Mouse (Mus musculus): Measurements from ENCODE around the gene Rdh16. TPM values are rescaled to one million over a fixed set of nuclear protein-coding genes. Genes with fewer than 3 reads are reported as not detected.
"Not testable (repeated sequence)": the region's sequence is repeated elsewhere in the genome, so short reads cannot be mapped to it uniquely, and the experiment has no call there.

Rdh16 gene
- polyA plus RNA-seq, 1 experiment = not detected

DNA sequence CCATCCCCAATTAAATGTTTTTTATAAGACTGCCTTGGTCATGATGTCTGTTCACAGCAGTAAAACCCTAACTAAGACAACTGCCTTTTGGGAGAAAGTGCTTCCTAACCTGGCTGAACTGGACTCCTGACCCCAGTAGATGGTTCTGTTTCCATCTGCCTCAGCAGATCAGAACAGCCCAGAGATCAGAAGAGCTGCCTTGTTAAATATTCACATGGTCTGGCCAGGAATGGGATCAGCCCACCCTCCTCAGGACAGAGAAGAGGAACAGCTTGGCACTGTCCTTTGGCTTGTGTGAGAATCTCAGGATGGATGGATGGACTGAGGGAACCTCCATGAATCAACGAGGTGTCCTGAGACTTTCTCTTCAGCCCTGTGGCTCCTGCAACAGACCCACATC lies 1.7 kb upstream of the Rdh16 start:
- Histone ChIP-seq H3K79me3 (ENCODE audit: low read depth) (no peaks in the 10 kb centered on the region), H3ac (ENCODE audit: control insufficient read depth, insufficient read length, low read depth) (no peak overlapping the region), H3K27me3 (ENCODE audit: control insufficient read depth, insufficient read depth, insufficient read length) (no peaks in the 10 kb centered on the region), H3K4me3 (ENCODE audit: insufficient read depth, poor library complexity, severe bottlenecking) (no peak overlapping the region), H3K79me2 (ENCODE audit: control insufficient read depth, insufficient read depth) (no peaks in the 10 kb centered on the region), H3K36me3 (ENCODE audit: control insufficient read depth, insufficient read depth) (no peaks in the 10 kb centered on the region)
- TF ChIP-seq MYOD1 (IDR thresholded peaks at IDR 0.05; ENCODE audit: control insufficient read depth, insufficient read length, low read depth) = no peak
- no peak for TF ChIP-seq FOSL1 (IDR thresholded peaks at IDR 0.05; ENCODE audit: insufficient read depth, low read length, poor library complexity, severe bottlenecking)
- TF ChIP-seq CTCF (IDR thresholded peaks at IDR 0.05; ENCODE audit: control insufficient read depth, insufficient read depth, insufficient read length) = no peak
- no peak for TF ChIP-seq CEBPB (IDR thresholded peaks at IDR 0.05; ENCODE audit: low read depth)
- no peak for TF ChIP-seq MYOG (IDR thresholded peaks at IDR 0.05; ENCODE audit: control insufficient read depth, extremely low read depth, insufficient read length)
- TF ChIP-seq USF1 (IDR thresholded peaks at IDR 0.05; ENCODE audit: low read depth) = no peak
- TF ChIP-seq MAX (IDR thresholded peaks at IDR 0.05) = no peak

DNA sequence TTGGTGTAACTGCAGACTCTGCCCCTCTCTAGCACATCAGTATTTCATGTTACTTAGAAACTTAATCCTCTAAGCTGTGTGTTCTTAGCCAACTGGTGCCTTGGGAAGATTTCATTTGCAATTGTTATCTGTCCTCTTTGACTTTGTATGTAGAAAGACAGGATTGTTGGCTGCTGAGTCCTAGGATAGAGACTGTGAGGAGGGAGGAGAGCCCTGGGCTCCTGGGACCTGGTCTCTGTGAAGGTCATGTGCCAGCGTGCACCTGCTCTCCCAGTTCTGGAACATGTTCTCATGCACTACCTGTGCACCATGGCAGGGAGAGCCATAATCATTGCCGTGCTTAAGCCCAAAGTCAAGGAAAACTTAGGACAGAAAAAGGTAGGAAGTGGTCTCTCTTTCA lies 660 bp downstream of the Rdh16 start:
- H3K4me3 ChIP-seq (ENCODE audit: insufficient read depth, poor library complexity, severe bottlenecking) = no peak overlapping the region
- H3K79me2 ChIP-seq (ENCODE audit: control insufficient read depth, insufficient read depth) = no peaks in the 10 kb centered on the region
- no peak overlapping the region for H3ac ChIP-seq (ENCODE audit: control insufficient read depth, insufficient read length, low read depth)
- H3K36me3 ChIP-seq (ENCODE audit: control insufficient read depth, insufficient read depth) = no peaks in the 10 kb centered on the region
- TF ChIP-seq MYOD1 (IDR thresholded peaks at IDR 0.05; ENCODE audit: control insufficient read depth, insufficient read length, low read depth) (no peak), MYOG (IDR thresholded peaks at IDR 0.05; ENCODE audit: control insufficient read depth, extremely low read depth, insufficient read length) (no peak), CEBPB (IDR thresholded peaks at IDR 0.05; ENCODE audit: low read depth) (no peak), CTCF (IDR thresholded peaks at IDR 0.05; ENCODE audit: control insufficient read depth, insufficient read depth, insufficient read length) (no peak), FOSL1 (IDR thresholded peaks at IDR 0.05; ENCODE audit: insufficient read depth, low read length, poor library complexity, severe bottlenecking) (no peak), MAX (IDR thresholded peaks at IDR 0.05) (no peak), USF1 (IDR thresholded peaks at IDR 0.05; ENCODE audit: low read depth) (no peak)
- H3K79me3 ChIP-seq (ENCODE audit: low read depth) = no peaks in the 10 kb centered on the region
- H3K27me3 ChIP-seq (ENCODE audit: control insufficient read depth, insufficient read depth, insufficient read length) = no peaks in the 10 kb centered on the region

DNA sequence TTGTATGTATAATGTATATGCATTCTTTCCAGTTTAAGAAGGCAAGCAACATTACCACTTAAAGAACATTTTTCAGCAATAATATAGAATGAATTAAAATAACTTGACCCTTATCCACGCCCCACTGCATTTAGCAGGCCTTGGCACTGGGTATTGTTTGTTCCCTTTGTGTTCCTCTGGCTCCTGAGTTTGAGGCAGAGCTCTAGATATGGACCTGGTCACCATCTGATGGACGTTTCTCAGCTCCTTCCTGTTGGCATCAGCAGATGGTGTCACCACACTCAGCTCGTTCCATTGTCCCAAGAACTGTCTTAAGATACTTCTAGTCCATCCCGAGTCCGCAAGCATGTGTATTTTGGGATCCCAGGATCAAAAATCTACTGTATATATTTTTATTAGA lies 1.3 kb downstream of the Rdh16 start:
- TF ChIP-seq MYOD1 (IDR thresholded peaks at IDR 0.05; ENCODE audit: control insufficient read depth, insufficient read length, low read depth) = no peak
- no peak for TF ChIP-seq MAX (IDR thresholded peaks at IDR 0.05)
- no peak for TF ChIP-seq CTCF (IDR thresholded peaks at IDR 0.05; ENCODE audit: control insufficient read depth, insufficient read depth, insufficient read length)
- no peak for TF ChIP-seq MYOG (IDR thresholded peaks at IDR 0.05; ENCODE audit: control insufficient read depth, extremely low read depth, insufficient read length)
- TF ChIP-seq USF1 (IDR thresholded peaks at IDR 0.05; ENCODE audit: low read depth) = no peak
- no peak for TF ChIP-seq CEBPB (IDR thresholded peaks at IDR 0.05; ENCODE audit: low read depth)
- no peak for TF ChIP-seq FOSL1 (IDR thresholded peaks at IDR 0.05; ENCODE audit: insufficient read depth, low read length, poor library complexity, severe bottlenecking)
- H3K79me3 ChIP-seq (ENCODE audit: low read depth) = no peaks in the 10 kb centered on the region
- no peak overlapping the region for H3K4me3 ChIP-seq (ENCODE audit: insufficient read depth, poor library complexity, severe bottlenecking)
- H3K27me3 ChIP-seq (ENCODE audit: control insufficient read depth, insufficient read depth, insufficient read length) = no peaks in the 10 kb centered on the region
- no peaks in the 10 kb centered on the region for H3K79me2 ChIP-seq (ENCODE audit: control insufficient read depth, insufficient read depth)
- H3ac ChIP-seq (ENCODE audit: control insufficient read depth, insufficient read length, low read depth) = no peak overlapping the region
- H3K36me3 ChIP-seq (ENCODE audit: control insufficient read depth, insufficient read depth) = no peaks in the 10 kb centered on the region

DNA sequence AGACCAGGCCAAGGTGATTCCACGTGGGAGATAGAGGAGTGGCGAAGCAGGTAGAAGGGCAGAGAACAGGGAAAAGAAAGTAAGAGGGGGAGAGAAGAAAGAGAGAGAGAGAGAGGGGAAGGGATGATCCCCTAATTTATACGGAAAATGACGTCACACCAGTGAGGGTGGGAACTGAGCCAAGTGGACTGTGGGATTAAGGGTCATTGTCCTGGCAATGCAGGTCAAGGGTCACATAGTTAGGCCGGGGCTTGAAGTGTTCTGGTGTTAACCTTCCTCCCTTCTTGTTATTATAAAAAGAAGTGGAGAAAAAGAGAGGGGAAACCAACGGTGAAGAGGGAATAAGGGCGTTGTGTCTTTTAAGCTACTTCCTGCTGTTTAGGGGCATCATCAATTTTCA lies 3.5 kb downstream of the Rdh16 start:
- Histone ChIP-seq H3K79me3 (ENCODE audit: low read depth) (no peaks in the 10 kb centered on the region), H3K79me2 (ENCODE audit: control insufficient read depth, insufficient read depth) (no peaks in the 10 kb centered on the region), H3K27me3 (ENCODE audit: control insufficient read depth, insufficient read depth, insufficient read length) (no peaks in the 10 kb centered on the region), H3ac (ENCODE audit: control insufficient read depth, insufficient read length, low read depth) (no peak overlapping the region), H3K36me3 (ENCODE audit: control insufficient read depth, insufficient read depth) (no peaks in the 10 kb centered on the region), H3K4me3 (ENCODE audit: insufficient read depth, poor library complexity, severe bottlenecking) (no peak overlapping the region)
- no peak for TF ChIP-seq CTCF (IDR thresholded peaks at IDR 0.05; ENCODE audit: control insufficient read depth, insufficient read depth, insufficient read length)
- TF ChIP-seq FOSL1 (IDR thresholded peaks at IDR 0.05; ENCODE audit: insufficient read depth, low read length, poor library complexity, severe bottlenecking) = no peak

GRCm38 (mm10) chr10:127815888-127816287 lies 14.9 kb downstream of the Rdh16 start:
- no peaks in the 10 kb centered on the region for H3K79me2 ChIP-seq (ENCODE audit: control insufficient read depth, insufficient read depth)
- H3K79me3 ChIP-seq (ENCODE audit: low read depth) = no peaks in the 10 kb centered on the region
- no peaks in the 10 kb centered on the region for H3K27me3 ChIP-seq (ENCODE audit: control insufficient read depth, insufficient read depth, insufficient read length)
- TF ChIP-seq USF1 (IDR thresholded peaks at IDR 0.05; ENCODE audit: low read depth) = no peak
- no peak for TF ChIP-seq CTCF (IDR thresholded peaks at IDR 0.05; ENCODE audit: control insufficient read depth, insufficient read depth, insufficient read length)
- no peak for TF ChIP-seq MAX (IDR thresholded peaks at IDR 0.05)
- no peak for TF ChIP-seq MYOD1 (IDR thresholded peaks at IDR 0.05; ENCODE audit: control insufficient read depth, insufficient read length, low read depth)
- no peak for TF ChIP-seq FOSL1 (IDR thresholded peaks at IDR 0.05; ENCODE audit: insufficient read depth, low read length, poor library complexity, severe bottlenecking)
- no peak for TF ChIP-seq CEBPB (IDR thresholded peaks at IDR 0.05; ENCODE audit: low read depth)
- H3ac ChIP-seq (ENCODE audit: control insufficient read depth, insufficient read length, low read depth) = no peak overlapping the region
- H3K4me3 ChIP-seq (ENCODE audit: insufficient read depth, poor library complexity, severe bottlenecking) = no peak overlapping the region
- H3K36me3 ChIP-seq (ENCODE audit: control insufficient read depth, insufficient read depth) = no peaks in the 10 kb centered on the region

DNA sequence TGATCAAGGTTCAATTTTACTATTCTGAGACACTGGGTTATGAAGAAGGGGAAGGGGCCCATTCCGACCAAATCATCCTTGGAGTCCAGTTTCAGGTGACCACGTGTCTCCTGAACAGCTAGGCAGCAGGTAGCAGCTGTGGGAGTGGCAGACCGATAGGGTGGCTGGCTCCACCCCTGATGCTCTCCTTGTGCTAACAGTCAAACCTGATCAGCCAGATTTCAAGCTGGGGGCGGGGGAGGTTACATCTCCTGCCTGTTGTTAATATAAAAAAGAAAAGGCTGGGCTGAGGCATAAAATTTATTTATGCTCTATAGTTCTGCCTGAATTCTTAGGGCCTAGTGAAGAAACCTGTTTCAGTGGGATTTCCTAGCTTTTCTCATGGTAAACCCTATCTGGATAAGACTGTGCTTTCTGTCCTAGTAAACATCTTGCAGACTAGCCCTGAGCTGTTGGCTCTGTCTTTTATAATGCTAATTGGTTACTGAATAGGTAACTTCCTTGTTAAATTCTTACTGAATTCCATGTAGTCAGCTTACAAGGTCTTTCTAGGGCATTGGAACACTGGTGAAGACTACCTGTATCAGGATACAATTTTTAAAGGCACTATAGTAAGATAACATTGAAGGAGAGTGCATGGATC lies 16.4 kb downstream of the Rdh16 start:
- not testable (repeated sequence) for H3K27me3 ChIP-seq (ENCODE audit: control insufficient read depth, insufficient read depth, insufficient read length); H3K79me3 ChIP-seq (ENCODE audit: low read depth); H3K79me2 ChIP-seq (ENCODE audit: control insufficient read depth, insufficient read depth); H3K36me3 ChIP-seq (ENCODE audit: control insufficient read depth, insufficient read depth); H3K4me3 ChIP-seq (ENCODE audit: insufficient read depth, poor library complexity, severe bottlenecking); H3ac ChIP-seq (ENCODE audit: control insufficient read depth, insufficient read length, low read depth)

DNA sequence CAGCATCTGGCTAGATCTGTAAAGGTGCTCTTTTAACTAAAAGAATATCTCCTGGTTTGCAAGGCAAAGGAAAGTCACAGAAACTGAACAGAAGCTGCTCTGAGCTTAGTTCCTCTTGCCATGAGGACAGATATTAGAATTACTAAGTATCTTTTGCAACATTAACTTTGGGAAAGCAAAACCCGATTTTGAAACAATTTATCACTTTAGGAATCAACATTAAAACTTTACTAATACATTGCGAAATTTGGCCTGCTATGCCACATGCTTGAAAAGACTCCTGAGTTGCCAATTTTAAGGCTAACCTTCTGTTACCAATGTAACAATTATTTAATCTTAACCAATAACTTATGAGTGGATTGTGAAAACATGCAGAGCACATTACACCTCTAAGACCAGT lies 20.9 kb downstream of the Rdh16 start:
- H3K79me3 ChIP-seq (ENCODE audit: low read depth); H3K4me3 ChIP-seq (ENCODE audit: insufficient read depth, poor library complexity, severe bottlenecking); H3K79me2 ChIP-seq (ENCODE audit: control insufficient read depth, insufficient read depth); H3ac ChIP-seq (ENCODE audit: control insufficient read depth, insufficient read length, low read depth); H3K36me3 ChIP-seq (ENCODE audit: control insufficient read depth, insufficient read depth); H3K27me3 ChIP-seq (ENCODE audit: control insufficient read depth, insufficient read depth, insufficient read length): not testable (repeated sequence)
